Mouse (Mus musculus): Measurements from ENCODE around the gene Cx3cr1. TPM values are rescaled to one million over a fixed set of nuclear protein-coding genes. Genes with fewer than 3 reads are reported as not detected.

Cx3cr1 gene
- polyA plus RNA-seq, 1 experiment, result 7.5 TPM

DNA sequence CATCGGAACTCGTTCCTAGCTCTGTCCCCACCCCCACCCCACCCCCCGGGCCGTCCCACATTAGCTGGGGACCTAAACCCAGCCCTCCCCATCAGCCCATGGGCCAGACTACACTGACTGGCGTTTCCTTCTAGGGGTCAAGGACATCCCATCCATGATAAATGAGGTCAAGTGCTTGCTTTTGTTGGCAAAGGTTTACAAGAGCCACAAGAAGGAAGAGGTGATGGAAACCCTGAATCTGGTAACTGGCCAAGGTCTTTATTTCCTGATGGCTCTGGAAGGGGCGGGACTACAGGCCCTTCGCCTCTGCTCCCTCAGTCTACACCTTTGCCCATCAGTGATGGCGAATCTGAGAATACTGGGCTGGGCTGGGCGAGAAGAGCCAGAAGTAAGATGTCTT, 110.8 kb downstream of the Cx3cr1 start:
- Histone ChIP-seq H3K27ac (ENCODE audit: control insufficient read depth, insufficient read depth, low read length) (no peak overlapping the region), H3K4me3 (ENCODE audit: control insufficient read depth, insufficient read depth, low read length) (no peak overlapping the region), H3K4me1 (replicated peaks; ENCODE audit: control insufficient read depth, insufficient read depth, low read length) (no peaks in the 10 kb centered on the region), H3K27me3 (ENCODE audit: control insufficient read depth, insufficient read depth, low read length) (no peaks in the 10 kb centered on the region), H3K36me3 (ENCODE audit: control insufficient read depth, insufficient read depth, low read length) (no peaks in the 10 kb centered on the region)
- TF ChIP-seq CTCF (IDR thresholded peaks at IDR 0.05; ENCODE audit: borderline replicate concordance, control insufficient read depth, extremely low read depth, insufficient read depth, low read length, poor library complexity), result no peak
- TF ChIP-seq POLR2A (IDR thresholded peaks at IDR 0.05; ENCODE audit: control insufficient read depth, extremely low read depth, insufficient read depth, low read length, poor library complexity), result no peak
- 84% methylated on average over 9 of the region's 9 CpGs for WGBS
- no peak for DNase-seq

DNA sequence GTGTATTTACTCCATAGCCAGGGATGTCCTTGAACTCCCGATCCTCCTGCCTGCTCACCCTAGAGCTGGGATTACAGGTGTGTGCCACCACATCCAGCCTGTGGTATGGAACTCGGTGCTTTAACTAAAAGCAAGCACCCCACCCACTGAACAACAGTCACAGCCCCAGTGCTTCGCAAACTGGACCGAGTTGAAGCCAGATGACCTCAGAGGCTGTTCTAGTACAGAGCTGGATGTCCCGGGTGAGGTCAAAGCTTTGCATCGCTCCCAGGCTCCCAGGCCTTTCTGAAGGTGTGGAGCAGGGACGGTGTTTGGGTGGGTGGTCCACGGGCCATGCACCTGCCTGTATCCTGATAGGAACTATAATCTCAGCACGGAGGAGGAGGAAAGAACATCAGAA, 118.3 kb downstream of the Cx3cr1 start:
- H3K27me3 ChIP-seq (ENCODE audit: control insufficient read depth, insufficient read depth, low read length), result no peaks in the 10 kb centered on the region
- H3K36me3 ChIP-seq (ENCODE audit: control insufficient read depth, insufficient read depth, low read length), result no peaks in the 10 kb centered on the region
- no peak for DNase-seq
- no peak overlapping the region for H3K27ac ChIP-seq (ENCODE audit: control insufficient read depth, insufficient read depth, low read length)
- no peaks in the 10 kb centered on the region for H3K4me1 ChIP-seq (replicated peaks; ENCODE audit: control insufficient read depth, insufficient read depth, low read length)
- TF ChIP-seq POLR2A (IDR thresholded peaks at IDR 0.05; ENCODE audit: control insufficient read depth, extremely low read depth, insufficient read depth, low read length, poor library complexity) (no peak), CTCF (IDR thresholded peaks at IDR 0.05; ENCODE audit: borderline replicate concordance, control insufficient read depth, extremely low read depth, insufficient read depth, low read length, poor library complexity) (no peak)
- H3K4me3 ChIP-seq (ENCODE audit: control insufficient read depth, insufficient read depth, low read length), result no peak overlapping the region
- 93% methylated on average over 9 of the region's 9 CpGs for whole genome bisulfite sequencing

DNA sequence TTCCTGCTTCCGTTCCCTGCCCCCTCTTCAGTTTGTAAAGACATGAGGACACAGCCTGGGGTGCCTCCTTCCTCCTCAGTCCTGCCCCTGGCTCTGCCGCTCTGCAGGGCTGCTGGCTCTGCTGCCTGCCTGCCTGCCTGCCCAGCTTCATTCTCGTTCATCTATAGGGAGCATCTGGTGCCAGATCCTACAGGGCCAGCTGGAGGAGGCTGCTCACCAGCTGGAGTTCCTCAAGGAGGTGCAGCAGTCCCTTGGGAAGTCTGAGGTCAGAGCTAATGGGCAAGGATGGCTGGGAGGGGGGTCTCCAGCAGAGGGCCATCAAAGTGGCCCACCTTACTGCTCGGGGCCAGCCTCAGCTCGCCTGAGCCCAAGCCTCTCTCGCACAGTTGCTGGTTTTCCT, 119.2 kb downstream of the Cx3cr1 start:
- Histone ChIP-seq H3K4me3 (ENCODE audit: control insufficient read depth, insufficient read depth, low read length) (no peak overlapping the region), H3K4me1 (replicated peaks; ENCODE audit: control insufficient read depth, insufficient read depth, low read length) (no peaks in the 10 kb centered on the region), H3K27ac (ENCODE audit: control insufficient read depth, insufficient read depth, low read length) (no peak overlapping the region), H3K27me3 (ENCODE audit: control insufficient read depth, insufficient read depth, low read length) (no peaks in the 10 kb centered on the region), H3K36me3 (ENCODE audit: control insufficient read depth, insufficient read depth, low read length) (no peaks in the 10 kb centered on the region)
- TF ChIP-seq CTCF (IDR thresholded peaks at IDR 0.05; ENCODE audit: borderline replicate concordance, control insufficient read depth, extremely low read depth, insufficient read depth, low read length, poor library complexity), result no peak
- no peak for TF ChIP-seq POLR2A (IDR thresholded peaks at IDR 0.05; ENCODE audit: control insufficient read depth, extremely low read depth, insufficient read depth, low read length, poor library complexity)
- no peak for DNase-seq
- WGBS, result 90% methylated on average over 6 of the region's 6 CpGs

DNA sequence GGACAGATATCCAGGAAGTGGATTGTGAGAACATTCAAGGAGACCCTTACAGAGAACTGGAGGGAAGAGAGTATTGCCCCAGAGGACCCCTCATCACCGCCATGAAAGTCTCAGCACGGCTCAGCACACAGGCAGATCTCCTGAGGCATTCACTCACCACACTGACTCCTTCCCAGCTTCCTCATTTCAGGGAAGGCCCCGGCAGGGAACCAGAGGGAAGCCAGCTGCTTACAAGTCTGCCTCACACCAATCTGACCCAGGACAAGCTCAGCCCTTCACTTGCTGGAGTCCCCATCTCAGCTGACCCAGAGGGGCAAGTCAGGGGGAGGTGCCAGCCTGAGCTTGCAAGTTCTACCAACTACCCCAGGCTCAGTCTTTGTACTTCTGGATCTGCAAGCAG, 120.9 kb downstream of the Cx3cr1 start:
- no peak overlapping the region for H3K27ac ChIP-seq (ENCODE audit: control insufficient read depth, insufficient read depth, low read length)
- no peaks in the 10 kb centered on the region for H3K36me3 ChIP-seq (ENCODE audit: control insufficient read depth, insufficient read depth, low read length)
- TF ChIP-seq CTCF (IDR thresholded peaks at IDR 0.05; ENCODE audit: borderline replicate concordance, control insufficient read depth, extremely low read depth, insufficient read depth, low read length, poor library complexity), result no peak
- TF ChIP-seq POLR2A (IDR thresholded peaks at IDR 0.05; ENCODE audit: control insufficient read depth, extremely low read depth, insufficient read depth, low read length, poor library complexity), result no peak
- no peaks in the 10 kb centered on the region for H3K4me1 ChIP-seq (replicated peaks; ENCODE audit: control insufficient read depth, insufficient read depth, low read length)
- no peak overlapping the region for H3K4me3 ChIP-seq (ENCODE audit: control insufficient read depth, insufficient read depth, low read length)
- no peaks in the 10 kb centered on the region for H3K27me3 ChIP-seq (ENCODE audit: control insufficient read depth, insufficient read depth, low read length)
- 25% methylated on average over 3 of the region's 3 CpGs for WGBS
- DNase-seq, result no peak

DNA sequence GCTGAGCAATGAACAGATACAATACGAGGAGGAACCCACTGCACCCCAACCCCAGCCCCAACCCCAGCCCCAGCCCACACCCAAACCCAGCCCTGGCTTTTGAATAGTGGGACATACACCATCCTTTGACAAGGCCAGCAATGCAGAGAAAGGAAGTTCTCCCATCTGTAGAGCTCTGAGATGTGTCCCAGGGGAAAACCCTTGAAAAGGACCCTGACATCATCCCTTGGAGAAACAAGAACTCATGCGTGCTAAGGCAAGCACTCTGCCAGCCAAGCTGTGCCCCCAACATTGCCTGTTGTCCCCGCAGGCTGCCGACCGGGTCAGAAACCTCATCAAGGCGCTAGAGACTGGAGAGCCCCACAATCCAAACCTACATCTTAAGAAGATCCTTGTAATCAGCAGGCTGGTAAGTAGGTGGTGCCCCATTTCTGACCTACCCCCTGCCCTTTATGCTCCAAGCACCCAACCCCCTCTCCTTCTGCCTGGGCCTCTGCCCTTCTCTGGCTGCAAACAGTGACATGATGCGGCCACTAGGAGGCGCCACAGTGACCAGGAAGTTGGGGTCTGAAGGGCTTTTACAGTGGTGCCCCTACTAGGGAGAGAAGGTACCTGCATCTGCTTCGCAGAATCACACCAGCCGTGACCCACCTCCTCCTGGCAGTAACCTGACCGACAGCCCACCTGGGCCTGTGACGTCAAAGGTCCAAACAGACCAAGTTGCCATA, 124.3 kb downstream of the Cx3cr1 start:
- no peak overlapping the region for H3K27ac ChIP-seq (ENCODE audit: control insufficient read depth, insufficient read depth, low read length)
- H3K4me3 ChIP-seq (ENCODE audit: control insufficient read depth, insufficient read depth, low read length), result no peak overlapping the region
- 85% methylated on average over 12 of the region's 12 CpGs for WGBS
- no peak for TF ChIP-seq POLR2A (IDR thresholded peaks at IDR 0.05; ENCODE audit: control insufficient read depth, extremely low read depth, insufficient read depth, low read length, poor library complexity)
- TF ChIP-seq CTCF (IDR thresholded peaks at IDR 0.05; ENCODE audit: borderline replicate concordance, control insufficient read depth, extremely low read depth, insufficient read depth, low read length, poor library complexity), result peak; percentile 80
- H3K36me3 ChIP-seq (ENCODE audit: control insufficient read depth, insufficient read depth, low read length), result no peaks in the 10 kb centered on the region
- no peaks in the 10 kb centered on the region for H3K27me3 ChIP-seq (ENCODE audit: control insufficient read depth, insufficient read depth, low read length)
- H3K4me1 ChIP-seq (replicated peaks; ENCODE audit: control insufficient read depth, insufficient read depth, low read length), result no peaks in the 10 kb centered on the region
- DNase-seq, result peak; percentile 56

DNA sequence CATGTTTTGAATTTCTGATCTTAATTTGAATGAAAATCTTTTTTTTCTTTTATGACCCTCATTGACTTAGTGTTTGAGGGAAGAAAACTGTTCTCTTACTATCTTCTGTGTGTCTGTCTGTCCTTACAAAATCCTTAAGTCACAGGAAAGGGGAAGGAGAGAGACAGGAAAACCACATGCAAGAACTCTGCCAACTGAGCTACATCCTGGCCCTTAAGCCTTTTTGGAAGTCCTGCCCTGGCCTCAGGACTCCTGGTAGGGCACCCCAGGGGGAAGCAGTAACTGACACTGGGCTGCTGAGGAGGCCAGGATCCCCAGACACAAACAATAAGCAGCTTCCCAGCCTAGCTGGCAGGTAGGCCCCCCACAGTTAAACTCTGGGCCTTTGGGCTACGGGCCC, 126.4 kb downstream of the Cx3cr1 start:
- DNase-seq, result no peak
- WGBS, result 86% methylated on average over 1 of the region's 1 CpGs
- Histone ChIP-seq H3K27me3 (ENCODE audit: control insufficient read depth, insufficient read depth, low read length) (no peaks in the 10 kb centered on the region), H3K4me3 (ENCODE audit: control insufficient read depth, insufficient read depth, low read length) (no peak overlapping the region), H3K27ac (ENCODE audit: control insufficient read depth, insufficient read depth, low read length) (no peak overlapping the region), H3K4me1 (replicated peaks; ENCODE audit: control insufficient read depth, insufficient read depth, low read length) (peaks cover 6% of the 10 kb centered on the region), H3K36me3 (ENCODE audit: control insufficient read depth, insufficient read depth, low read length) (no peaks in the 10 kb centered on the region)
- no peak for TF ChIP-seq POLR2A (IDR thresholded peaks at IDR 0.05; ENCODE audit: control insufficient read depth, extremely low read depth, insufficient read depth, low read length, poor library complexity)
- no peak for TF ChIP-seq CTCF (IDR thresholded peaks at IDR 0.05; ENCODE audit: borderline replicate concordance, control insufficient read depth, extremely low read depth, insufficient read depth, low read length, poor library complexity)

DNA sequence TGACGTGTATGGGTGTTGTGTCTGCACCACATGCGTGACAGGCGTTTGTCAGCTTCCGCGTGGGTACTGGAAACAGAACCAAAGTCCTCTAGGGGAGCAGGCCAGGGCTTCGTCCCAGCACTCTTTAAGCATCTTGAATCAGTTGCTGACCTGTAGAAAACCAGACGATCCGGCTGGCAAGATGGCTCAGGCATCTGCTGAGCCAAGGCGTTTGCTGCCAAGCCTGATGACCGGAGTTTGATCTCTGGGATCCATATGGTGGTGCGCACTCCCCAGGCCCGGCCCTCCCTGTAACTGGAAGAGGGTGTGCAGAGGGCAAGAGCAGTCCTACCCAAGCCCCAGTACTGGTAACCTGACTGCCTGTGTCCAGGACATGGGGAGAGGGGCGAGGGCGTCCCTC, 127.8 kb downstream of the Cx3cr1 start:
- no peak for TF ChIP-seq POLR2A (IDR thresholded peaks at IDR 0.05; ENCODE audit: control insufficient read depth, extremely low read depth, insufficient read depth, low read length, poor library complexity)
- no peak for TF ChIP-seq CTCF (IDR thresholded peaks at IDR 0.05; ENCODE audit: borderline replicate concordance, control insufficient read depth, extremely low read depth, insufficient read depth, low read length, poor library complexity)
- Histone ChIP-seq H3K27ac (ENCODE audit: control insufficient read depth, insufficient read depth, low read length) (no peak overlapping the region), H3K36me3 (ENCODE audit: control insufficient read depth, insufficient read depth, low read length) (no peaks in the 10 kb centered on the region), H3K4me3 (ENCODE audit: control insufficient read depth, insufficient read depth, low read length) (no peak overlapping the region), H3K27me3 (ENCODE audit: control insufficient read depth, insufficient read depth, low read length) (no peaks in the 10 kb centered on the region), H3K4me1 (replicated peaks; ENCODE audit: control insufficient read depth, insufficient read depth, low read length) (peaks cover 15% of the 10 kb centered on the region)
- WGBS, result 96% methylated on average over 14 of the region's 14 CpGs
- DNase-seq, result no peak
